Mouse (Mus musculus): ENCODE results near the gene Cep131. TPM values are rescaled to one million over a fixed set of nuclear protein-coding genes. Genes with fewer than 3 reads are reported as not detected.

Cep131 gene
- total RNA-seq, 2 experiments from 2014 or later, result 11.6 to 12.6 TPM

DNA sequence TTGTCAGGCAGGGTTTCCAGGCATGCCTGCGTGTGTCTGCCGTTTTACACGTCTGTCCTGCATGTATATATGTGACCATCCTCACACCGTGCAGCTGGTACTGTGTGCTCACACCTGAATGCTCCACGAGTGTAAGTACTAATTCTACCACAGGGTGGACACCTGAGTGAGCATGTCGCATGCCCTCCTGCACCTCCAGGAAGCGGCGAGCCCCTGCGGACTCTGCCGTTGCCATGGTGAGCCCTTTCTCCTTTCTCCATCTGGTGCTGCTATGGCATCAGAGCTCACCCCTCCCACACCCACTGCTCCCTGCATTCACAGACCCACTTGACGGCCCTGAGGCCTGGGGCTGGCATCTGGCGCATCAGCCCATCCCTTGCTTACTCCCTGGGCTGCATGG lies 63.8 kb downstream of the Cep131 start:
- no peak for DNase-seq

DNA sequence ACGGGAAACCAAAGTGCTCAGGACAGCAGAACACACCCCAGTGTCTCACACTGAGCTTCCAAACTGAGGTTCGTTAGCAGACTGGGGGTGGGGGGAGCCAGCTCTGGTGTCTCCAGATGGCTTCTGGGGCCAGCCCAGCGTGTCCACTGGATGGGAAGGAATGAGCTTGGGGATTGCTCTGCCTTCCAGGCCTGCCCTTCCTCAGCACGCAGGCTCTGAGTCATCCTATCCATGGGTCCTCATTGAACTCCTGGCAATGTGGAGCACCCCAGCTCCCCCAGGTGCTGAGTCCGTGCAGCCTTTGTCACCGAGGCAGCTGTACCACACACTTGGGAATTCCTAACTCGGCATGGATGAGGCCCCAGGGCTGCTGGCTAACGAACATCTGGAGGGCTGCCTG lies 64.4 kb downstream of the Cep131 start:
- no peak for DNase-seq

GRCm38 (mm10) chr11:120021367-120021766 lies 65.3 kb downstream of the Cep131 start:
- DNase-seq, result no peak

DNA sequence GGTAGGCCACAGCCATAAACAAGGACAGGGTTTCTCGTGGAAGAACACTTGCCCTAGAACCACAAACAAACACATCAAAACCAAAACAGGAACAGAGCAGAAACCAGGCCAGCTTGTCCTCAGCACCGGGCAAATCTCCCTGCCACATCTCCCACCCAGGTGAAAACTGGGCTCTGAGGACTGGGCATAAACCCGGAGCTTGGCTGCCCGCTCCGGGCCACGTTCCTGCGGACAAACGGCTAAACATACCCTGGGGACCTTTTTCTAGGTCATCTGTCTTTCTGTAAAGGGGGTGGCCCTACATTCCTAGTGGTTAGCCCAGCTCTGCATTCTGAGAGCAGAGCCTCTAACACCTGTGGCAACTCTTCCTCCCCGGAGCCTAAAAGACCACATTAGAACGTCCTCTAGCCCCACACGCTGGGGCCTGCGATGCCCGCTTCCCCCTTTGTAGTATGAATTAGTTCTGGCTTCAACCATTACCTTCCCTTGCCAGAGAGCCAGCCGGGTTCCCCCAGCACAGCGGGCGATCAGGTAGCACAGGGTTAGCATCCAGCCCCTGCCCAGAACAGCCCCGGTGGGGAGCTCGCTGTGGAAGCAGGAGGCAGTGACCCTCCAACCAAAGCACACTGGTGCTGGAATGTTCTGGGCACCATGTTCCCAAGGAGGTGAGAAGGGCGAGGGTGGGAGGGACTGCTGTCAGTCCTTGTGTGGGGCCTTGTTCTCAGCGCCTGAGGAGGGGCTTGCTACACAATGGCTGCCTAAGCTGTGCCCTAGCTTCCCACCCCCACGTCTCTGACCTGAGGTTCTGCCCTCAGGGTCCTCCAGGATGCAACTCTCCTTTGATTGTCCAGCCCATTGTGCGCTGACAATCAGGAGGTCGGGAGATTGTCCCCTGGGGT lies 66.8 kb downstream of the Cep131 start:
- no peak for DNase-seq

- no peak for DNase-seq
Measured at GRCm38 (mm10) chr11:120017011-120017410, 69.6 kb downstream of the Cep131 start.

GRCm38 (mm10) chr11:120014758-120015157 lies 71.9 kb downstream of the Cep131 start:
- no peak for DNase-seq

Small RNA genes within 50 kb of the gene (microRNA-seq; reads per million reads assigned to microRNA genes)
- 0 reads per million in 2 experiments for gene Gm25948
- gene Mir3065, result 0 reads per million in 2 experiments
- gene Mir338, result 0 reads per million in 2 experiments

Other genes starting within 250 kb of the Cep131 start
- 10 to 100 TPM; 42.4 to 43.3 TPM for gene Chmp6, start 173.4 kb downstream of the Cep131 start, total RNA-seq (2021)
- gene Baiap2, start 144.1 kb downstream of the Cep131 start, total RNA-seq (2021), result 1 to 10 TPM; 8.0 to 8.3 TPM
- 1 to 10 TPM; 3.7 to 4.2 TPM for gene Aatk, start 39.7 kb downstream of the Cep131 start, total RNA-seq (2021)
- gene Tepsin, start 11.9 kb upstream of the Cep131 start, total RNA-seq (2021), result 1 to 10 TPM; 8.7 to 9.7 TPM
- gene Ndufaf8, start 12.1 kb upstream of the Cep131 start, total RNA-seq (2021), result 10 to 100 TPM; 51.6 to 63.0 TPM
- 100 to 1,000 TPM; 115 to 116 TPM for gene Slc38a10, start 64.5 kb upstream of the Cep131 start, total RNA-seq (2021)
- 10 to 100 TPM; 14.1 to 16.5 TPM for gene Bahcc1, start 146.1 kb upstream of the Cep131 start, total RNA-seq (2021)